Mouse (Mus musculus) gastrocnemius, adult 18-20 months (tissue): Measurements from ENCODE around the gene Dlx5. TPM values are rescaled to one million over a fixed set of nuclear protein-coding genes. Genes with fewer than 3 reads are reported as not detected.

Experiments used
- DNase-seq: peaks from one replicate; pipeline ENCODE4 v3.0.0; 2021; ENCODE audit warnings: low spot score
- total RNA-seq, 2 experiments: library from RNA; stranded (reverse); gene quantifications; 2 replicates each; pipeline ENCODE4 v1.2.3; 2021

Dlx5 gene
- total RNA-seq, 2 experiments from 2014 or later: not detected

DNA sequence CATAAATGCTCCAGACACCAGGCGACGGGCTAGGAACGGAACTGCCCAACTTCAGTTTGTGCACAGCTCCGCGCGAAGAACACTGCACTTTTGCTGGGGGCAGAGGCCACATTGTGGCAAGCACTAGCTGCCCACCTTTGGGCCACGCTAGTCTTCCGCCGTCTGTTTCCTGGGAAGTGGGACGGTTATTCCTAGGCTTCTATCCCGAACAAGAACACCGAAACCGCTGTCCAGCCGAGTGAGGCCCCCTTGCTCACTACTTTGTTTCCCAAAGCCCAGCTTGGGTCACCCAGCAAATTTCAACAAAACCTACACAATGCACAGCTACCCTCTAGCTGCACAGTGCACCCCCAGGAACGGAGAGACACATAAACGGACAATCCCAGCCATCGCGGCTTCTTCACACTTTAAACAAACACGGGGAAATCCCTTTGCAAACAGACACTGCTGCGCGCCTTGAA, 21.9 kb downstream of the Dlx5 start:
- DNase-seq: no peak

DNA sequence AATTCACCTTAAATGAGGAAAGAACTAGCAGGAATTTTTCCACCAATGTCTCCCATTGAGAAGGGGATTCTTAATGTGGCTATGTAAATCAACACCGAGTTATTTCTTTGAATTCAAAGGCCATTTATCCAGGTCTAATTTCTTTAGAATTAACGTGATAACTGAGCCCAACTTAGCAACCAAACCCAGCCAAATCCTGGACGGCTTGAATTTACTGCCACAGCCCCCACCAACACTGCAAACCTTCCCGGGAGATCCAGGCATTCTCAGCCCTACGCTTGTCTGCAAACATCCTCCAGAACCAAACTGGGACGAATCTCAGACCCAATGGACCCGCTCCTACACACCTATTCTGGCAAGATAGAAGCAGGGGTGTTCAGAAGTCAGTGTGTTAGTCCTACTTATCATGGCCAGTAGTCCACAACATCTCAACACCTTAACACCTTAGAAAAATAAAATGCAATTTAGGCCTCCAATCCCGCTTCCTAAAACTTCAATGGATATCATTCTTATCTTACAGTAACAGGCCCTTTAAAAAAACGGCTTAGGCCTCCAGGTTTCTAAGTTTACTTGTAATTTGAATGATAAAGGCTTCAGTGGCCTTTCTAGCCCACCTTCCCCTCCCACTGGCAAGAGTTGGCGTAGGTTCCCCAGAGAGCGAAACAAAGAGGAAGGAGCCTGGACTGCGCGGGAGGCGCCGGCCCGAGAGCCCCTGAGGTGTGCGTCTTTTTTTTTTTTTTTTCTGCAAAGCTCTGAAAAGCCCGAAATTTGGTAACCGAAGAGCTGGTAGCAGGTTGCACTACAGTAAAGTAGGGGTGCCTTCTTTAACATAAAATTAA, 22.6 kb downstream of the Dlx5 start:
- no peak for DNase-seq

DNA sequence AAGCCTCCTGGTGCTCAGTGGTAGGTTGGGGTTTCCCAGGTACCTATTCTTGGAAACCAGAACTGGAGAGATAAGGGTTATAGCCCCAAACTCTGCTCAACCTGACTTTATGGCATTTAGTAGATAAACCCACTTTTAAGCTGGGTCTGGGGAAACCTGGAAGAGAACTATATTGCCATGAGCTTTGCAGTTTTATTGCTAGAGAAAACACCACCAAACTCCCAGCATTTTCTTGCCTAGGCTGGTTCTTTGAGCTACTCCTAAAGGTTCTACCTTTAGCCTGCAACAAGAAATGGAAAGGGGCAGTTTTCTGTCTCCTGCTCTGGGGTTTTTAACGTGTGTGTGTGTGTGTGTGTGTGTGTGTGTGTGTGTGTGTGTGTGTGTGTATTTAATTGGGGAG, 23.3 kb downstream of the Dlx5 start:
- DNase-seq: no peak

GRCm38 (mm10) chr6:6857766-6858165, 24.1 kb downstream of the Dlx5 start:
- DNase-seq: no peak

DNA sequence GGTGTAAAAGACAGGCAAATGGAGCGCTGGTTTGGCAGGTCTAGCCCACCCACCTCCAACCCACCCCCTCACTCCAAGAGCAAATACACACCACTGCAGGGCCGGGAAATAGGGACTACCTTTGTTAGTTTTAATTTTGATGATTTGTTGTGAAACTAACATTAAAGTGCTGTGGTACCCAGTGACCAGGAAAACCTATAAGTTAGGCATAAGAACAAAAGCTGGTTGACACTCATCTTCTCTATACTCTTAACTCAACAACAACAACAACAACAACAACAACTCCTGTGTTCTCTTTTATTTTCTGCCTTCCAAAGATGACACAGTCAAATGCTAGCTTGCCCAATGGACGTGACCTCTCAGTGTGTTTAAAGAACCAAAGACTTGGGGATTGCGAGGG, 25.0 kb downstream of the Dlx5 start:
- DNase-seq: no peak

DNA sequence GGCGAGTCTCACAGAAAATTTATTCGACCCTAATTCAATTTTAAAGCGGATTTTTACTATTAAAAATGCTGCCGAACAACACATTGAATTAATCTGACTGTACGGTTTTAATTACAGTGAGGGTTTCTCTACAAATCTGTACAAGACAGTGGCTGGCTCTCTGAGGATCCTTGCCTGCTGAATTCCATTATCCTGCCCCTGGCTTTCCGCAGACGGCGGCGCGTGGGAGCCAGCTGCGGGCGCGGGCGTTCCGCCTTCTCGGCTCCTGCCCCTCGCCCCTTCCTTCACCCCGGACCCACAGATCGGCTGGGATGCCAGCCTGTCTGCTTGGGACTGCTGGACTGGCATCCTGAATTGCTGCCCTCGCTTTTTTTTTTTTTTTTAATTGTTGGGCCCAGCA, 25.6 kb downstream of the Dlx5 start:
- no peak for DNase-seq

DNA sequence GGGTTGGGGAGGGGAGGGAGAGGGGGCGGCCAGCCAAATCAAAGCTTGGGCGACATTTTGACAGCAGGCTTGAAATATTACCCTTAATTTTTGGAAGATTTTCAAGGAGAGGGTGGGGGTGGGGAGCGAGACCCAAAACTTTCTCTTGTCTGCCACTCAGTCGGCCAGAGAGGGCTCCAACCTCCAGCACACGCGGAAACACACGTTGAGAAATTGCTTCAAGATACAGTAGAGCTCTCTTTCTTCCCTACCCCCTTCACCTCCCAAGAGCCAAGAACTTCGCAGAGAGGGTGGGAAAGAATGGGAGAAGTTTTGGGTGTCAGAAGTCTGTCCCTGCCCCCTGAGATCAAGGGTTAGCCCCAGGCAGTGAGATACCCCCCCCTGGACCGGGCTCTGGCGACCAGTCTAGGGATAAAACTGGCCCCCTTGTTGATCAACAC, 26.1 kb downstream of the Dlx5 start:
- DNase-seq: no peak

DNA sequence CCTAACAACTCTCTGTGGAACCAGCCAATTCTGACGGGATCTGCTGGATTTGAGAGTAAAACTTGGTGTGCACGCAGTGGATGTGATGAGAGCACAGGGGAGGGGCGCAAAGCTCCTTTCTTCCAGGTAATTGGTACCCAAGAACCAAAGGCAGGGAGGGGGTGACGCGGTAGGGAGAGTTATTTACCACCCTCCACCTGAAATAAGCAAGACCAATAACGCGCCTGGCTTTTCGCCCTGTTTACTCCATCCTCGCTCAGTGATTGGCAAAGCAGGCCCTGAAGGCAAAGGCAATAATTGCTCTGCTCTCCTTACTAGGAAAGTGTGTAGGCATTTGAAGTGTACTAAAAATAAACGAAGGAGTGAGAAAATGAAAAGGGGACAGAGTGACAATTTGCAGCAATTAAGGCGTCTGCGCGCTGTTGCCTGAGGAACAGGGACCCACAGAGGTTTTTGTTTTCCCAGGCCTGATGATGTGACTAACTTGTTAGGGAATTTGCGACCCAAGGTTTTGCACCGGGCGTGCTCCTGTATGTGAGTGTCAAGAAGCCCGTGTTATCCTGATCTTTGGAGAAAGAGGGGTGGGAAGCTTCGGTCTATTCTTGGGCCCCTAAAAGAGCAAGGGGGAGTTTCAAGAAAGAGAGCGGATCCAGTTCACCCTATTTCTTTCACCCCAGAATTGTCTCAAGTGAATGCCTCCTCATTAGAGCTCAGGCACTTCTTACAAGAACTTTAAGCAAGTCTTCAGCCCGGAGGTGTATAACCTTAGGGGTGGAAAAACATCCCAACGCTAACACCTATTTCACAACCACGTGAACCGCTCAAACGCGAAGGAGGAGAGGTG, 26.8 kb downstream of the Dlx5 start:
- DNase-seq: no peak

DNA sequence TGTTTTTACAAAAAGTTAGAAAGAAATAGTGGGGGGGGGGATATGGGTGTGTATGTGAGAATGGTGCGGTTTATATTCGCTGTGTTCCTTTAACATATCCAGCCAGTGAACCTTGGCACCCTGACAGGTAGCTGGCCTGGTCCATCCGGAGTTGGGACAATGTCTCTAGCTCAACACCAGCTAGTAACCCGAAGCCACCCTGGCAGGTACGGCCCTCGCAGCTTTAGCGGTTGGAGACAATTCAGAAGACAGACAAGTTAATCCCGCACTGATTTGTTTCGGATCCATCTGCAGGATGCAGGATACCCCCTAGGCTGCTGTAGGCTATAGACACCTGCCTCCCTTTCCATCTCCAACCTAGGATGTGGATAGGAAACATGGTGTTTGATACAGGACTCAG, 27.7 kb downstream of the Dlx5 start:
- no peak for DNase-seq

GRCm38 (mm10) chr6:6852944-6853343, 28.9 kb downstream of the Dlx5 start:
- no peak for DNase-seq

- no peak for DNase-seq
Measured at GRCm38 (mm10) chr6:6851166-6851565, 30.7 kb downstream of the Dlx5 start.

DNA sequence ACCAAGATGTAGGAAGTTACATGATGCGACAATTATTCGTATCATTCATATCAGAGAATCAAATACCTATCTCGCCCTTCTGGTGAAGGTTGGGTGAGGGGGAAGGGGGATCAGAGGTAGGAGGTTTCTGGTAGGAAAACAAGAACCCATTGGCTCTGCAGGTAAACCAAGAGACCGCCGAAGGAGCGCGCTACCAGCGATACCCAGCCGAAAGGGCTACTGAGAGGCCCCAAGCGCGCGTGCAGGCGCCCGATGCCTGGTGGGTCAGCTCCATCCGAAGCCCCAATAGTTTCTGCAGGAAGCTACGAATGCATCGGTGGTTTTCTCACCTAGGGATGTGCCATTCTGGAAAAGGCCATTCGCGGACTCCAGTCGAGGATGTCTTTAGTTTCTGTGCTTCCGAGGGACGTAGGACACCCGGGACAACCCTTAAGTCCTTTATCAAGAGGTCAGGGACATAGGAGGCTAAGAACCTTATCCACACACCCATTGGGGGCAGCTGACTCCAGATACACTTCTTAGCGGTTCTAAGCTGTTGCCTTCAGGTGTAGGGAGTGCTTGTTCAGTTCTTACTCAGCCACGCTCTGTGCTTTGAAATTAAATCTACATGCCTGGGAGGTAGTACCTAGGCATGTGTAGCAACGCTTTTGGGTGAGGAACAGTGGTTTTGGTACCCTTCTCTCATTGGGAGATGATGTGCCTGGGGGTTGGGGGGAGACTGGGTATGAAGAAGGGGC, 31.4 kb downstream of the Dlx5 start:
- DNase-seq: no peak

- no peak for DNase-seq
Measured at GRCm38 (mm10) chr6:6849744-6850143, 32.1 kb downstream of the Dlx5 start.

GRCm38 (mm10) chr6:6848541-6848940, 33.3 kb downstream of the Dlx5 start:
- no peak for DNase-seq

DNA sequence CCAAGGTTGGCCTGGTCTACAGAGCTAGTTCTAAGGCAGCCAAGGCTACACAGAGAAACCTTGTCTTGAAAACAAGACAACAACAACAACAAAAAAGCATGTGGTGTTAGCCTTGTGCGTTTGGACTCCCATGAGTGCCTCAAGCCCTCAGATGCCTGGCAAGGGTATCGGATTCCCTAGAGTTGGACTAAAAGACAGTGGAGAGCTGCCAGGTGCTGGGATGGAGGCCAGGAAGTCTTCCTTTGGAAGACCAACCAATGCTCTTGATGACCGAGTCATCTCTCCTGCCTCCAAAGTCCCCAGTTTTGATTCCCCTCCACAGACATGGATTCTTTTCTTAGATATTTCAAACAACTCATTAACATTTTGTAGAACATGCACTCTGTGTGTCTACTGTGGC, 48.6 kb downstream of the Dlx5 start:
- DNase-seq: no peak

GRCm38 (mm10) chr6:6830446-6830845, 51.4 kb downstream of the Dlx5 start:
- DNase-seq: no peak

Other genes with a start within 250 kb of the Dlx5 start
- not detected for gene Dlx6, start 18.8 kb downstream of the Dlx5 start, total RNA-seq
- 1 to 10 TPM; 5.9 to 6.2 TPM for gene Sdhaf3, start 73.9 kb upstream of the Dlx5 start, total RNA-seq